Mouse (Mus musculus) midbrain, embryonic 14.5 days (tissue): Measurements from ENCODE around the gene Lrrc71. TPM values are rescaled to one million over a fixed set of nuclear protein-coding genes. Genes with fewer than 3 reads are reported as not detected.

Source experiments
- ATAC-seq: fragments of 200-750 bp; cut with Nextera tagmentation; 2 replicates; pipeline ENCODE4 v1.8.0; 2017; ENCODE audit warnings: moderate number of reproducible peaks, moderate library complexity; ENCODE audit not compliant: low FRiP score, low TSS enrichment
- DNase-seq: peaks from one replicate; pipeline ENCODE4 v3.0.0-alpha.2; 2015
- H3K27ac ChIP-seq: fragments of 300-500 bp; sonication (generic); replicated peaks from 2 replicates; pipeline ENCODE4 v1.5.1; 2014; ENCODE audit warnings: mild to moderate bottlenecking, low read depth, low read length, moderate library complexity
- H3K27me3 ChIP-seq: fragments of 300-500 bp; sonication (generic); 2 replicates; pipeline ENCODE4 v1.6.1; 2014; ENCODE audit warnings: low read length, control low read depth, mixed read lengths; ENCODE audit not compliant: control insufficient read depth, insufficient read depth
- H3K36me3 ChIP-seq: fragments of 300-500 bp; sonication (generic); 2 replicates; pipeline ENCODE4 v1.6.1; 2014; ENCODE audit warnings: low read length, control low read depth; ENCODE audit not compliant: control insufficient read depth, insufficient read depth
- H3K4me1 ChIP-seq: fragments of 300-500 bp; sonication (generic); 2 replicates; pipeline ENCODE4 v1.6.1; 2014; ENCODE audit warnings: mild to moderate bottlenecking, antibody characterized with exemption, low read length, control low read depth; ENCODE audit not compliant: control insufficient read depth, insufficient read depth
- H3K4me2 ChIP-seq: fragments of 300-500 bp; sonication (generic); 2 replicates; pipeline ENCODE4 v1.6.1; 2014; ENCODE audit warnings: mild to moderate bottlenecking, low read length, moderate library complexity
- H3K4me3 ChIP-seq: fragments of 300-500 bp; sonication (generic); replicated peaks from 2 replicates; pipeline ENCODE4 v1.5.1; 2014; ENCODE audit warnings: low read depth, low read length
- H3K9ac ChIP-seq: fragments of 300-500 bp; sonication (generic); replicated peaks from 2 replicates; pipeline ENCODE4 v1.6.1; 2014; ENCODE audit warnings: mild to moderate bottlenecking, low read length, moderate library complexity
- H3K9me3 ChIP-seq: fragments of 300-500 bp; sonication (generic); 2 replicates; pipeline ENCODE4 v1.6.1; 2016; ENCODE audit warnings: low read length, control low read depth, mixed read lengths; ENCODE audit not compliant: control insufficient read depth
- WGBS: fragments of 180-500 bp; shearing (Covaris S2); extraction: QIAGEN DNeasy Blood & Tissue Kit; methylation state at CpG from one replicate; pipeline ENCODE4 v1.1.7; 2014; 5-methylcytosine and 5-hydroxymethylcytosine counted together
- polyA plus RNA-seq: library from polyadenylated mRNA; unstranded; fragments of >200 nt; fragmentation: Nextera tagmentation; extraction: Ambion mirVana; gene quantifications from 2 replicates; pipeline ENCODE4 v1.2.1, GENCODE M21; 2014

The Lrrc71 gene
- polyA plus RNA-seq, 1 experiment from 2014 or later, result 0.50 TPM

DNA sequence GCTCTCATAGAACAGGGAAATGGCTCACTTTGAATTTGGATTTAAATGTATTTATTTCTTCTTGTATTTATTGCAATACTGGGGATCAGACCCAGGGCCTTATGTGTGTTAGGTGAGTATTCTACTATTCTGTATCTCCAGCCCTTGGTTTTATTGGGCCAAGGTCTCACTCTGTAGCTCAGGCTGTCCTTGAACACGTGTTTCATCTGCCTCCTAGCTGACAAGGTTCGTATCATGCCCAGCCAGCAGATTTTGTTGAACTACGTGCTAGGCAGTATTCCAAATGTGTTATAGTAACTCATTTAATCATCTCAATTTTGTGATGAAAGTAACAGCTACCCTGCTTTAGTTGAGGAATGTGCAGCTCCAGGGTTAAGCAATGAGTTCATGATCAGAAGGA lies 6.4 kb downstream of the Lrrc71 start:
- no peak overlapping the region for H3K4me3 ChIP-seq
- peaks cover 33% of the 10 kb centered on the region for H3K36me3 ChIP-seq
- no peak overlapping the region for H3K9ac ChIP-seq
- no peaks in the 10 kb centered on the region for H3K27me3 ChIP-seq
- no peak overlapping the region for H3K27ac ChIP-seq
- 91% methylated on average over 3 of the region's 3 CpGs for WGBS
- peaks cover 7% of the 10 kb centered on the region for H3K4me1 ChIP-seq
- no peak for DNase-seq
- no peak overlapping the region for H3K4me2 ChIP-seq
- no peaks in the 10 kb centered on the region for H3K9me3 ChIP-seq
- ATAC-seq, result no peak

GRCm38 (mm10) chr3:87738906-87739305 lies 9.5 kb downstream of the Lrrc71 start:
- peaks cover 64% of the 10 kb centered on the region for H3K36me3 ChIP-seq

DNA sequence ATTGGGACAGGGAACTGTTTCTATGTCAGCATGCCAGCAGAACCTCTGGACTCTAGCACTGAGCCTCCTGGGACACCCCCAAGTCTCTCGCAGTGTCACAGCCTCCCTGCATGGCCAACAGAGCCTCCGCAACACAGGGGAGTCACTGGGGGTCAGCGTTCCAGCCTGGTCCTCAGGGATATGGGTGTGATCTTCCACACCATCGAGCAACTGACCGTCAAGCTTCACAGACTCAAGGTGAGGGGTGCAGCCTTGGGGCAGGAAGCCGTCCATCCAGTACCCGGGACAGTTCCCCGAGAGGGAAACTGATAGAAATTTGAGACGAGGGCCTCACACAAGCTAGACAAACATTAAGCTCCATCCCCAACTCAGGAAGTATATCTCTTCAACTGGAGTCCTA lies 13.1 kb downstream of the Lrrc71 start:
- H3K4me1 ChIP-seq, result no peaks in the 10 kb centered on the region
- WGBS, result 90% methylated on average over 9 of the region's 9 CpGs
- H3K27me3 ChIP-seq, result no peaks in the 10 kb centered on the region
- H3K9ac ChIP-seq, result no peak overlapping the region
- no peak for ATAC-seq
- no peaks in the 10 kb centered on the region for H3K9me3 ChIP-seq
- peaks cover 90% of the 10 kb centered on the region for H3K36me3 ChIP-seq
- H3K4me3 ChIP-seq, result no peak overlapping the region
- no peak overlapping the region for H3K4me2 ChIP-seq
- H3K27ac ChIP-seq, result no peak overlapping the region
- DNase-seq, result no peak

More at GRCm38 (mm10) chr3:87738906-87739305, 9.5 kb downstream of the Lrrc71 start:
- Histone ChIP-seq H3K9me3 (no peaks in the 10 kb centered on the region), H3K9ac (no peak overlapping the region), H3K27ac (no peak overlapping the region), H3K4me1 (no peaks in the 10 kb centered on the region), H3K4me3 (no peak overlapping the region), H3K4me2 (no peak overlapping the region), H3K27me3 (no peaks in the 10 kb centered on the region)
- no peak for ATAC-seq
- no peak for DNase-seq
- WGBS, result 83% methylated on average over 5 of the region's 5 CpGs

- Histone ChIP-seq H3K9ac (no peak overlapping the region), H3K4me3 (no peak overlapping the region), H3K36me3 (peaks cover 95% of the 10 kb centered on the region), H3K9me3 (no peaks in the 10 kb centered on the region), H3K27me3 (no peaks in the 10 kb centered on the region), H3K4me2 (no peak overlapping the region), H3K27ac (no peak overlapping the region), H3K4me1 (no peaks in the 10 kb centered on the region)
- 91% methylated on average over 11 of the region's 11 CpGs for whole genome bisulfite sequencing
- DNase-seq (no peak), ATAC-seq (no peak)
Measured at GRCm38 (mm10) chr3:87733984-87734761, 14.3 kb downstream of the Lrrc71 start.

DNA sequence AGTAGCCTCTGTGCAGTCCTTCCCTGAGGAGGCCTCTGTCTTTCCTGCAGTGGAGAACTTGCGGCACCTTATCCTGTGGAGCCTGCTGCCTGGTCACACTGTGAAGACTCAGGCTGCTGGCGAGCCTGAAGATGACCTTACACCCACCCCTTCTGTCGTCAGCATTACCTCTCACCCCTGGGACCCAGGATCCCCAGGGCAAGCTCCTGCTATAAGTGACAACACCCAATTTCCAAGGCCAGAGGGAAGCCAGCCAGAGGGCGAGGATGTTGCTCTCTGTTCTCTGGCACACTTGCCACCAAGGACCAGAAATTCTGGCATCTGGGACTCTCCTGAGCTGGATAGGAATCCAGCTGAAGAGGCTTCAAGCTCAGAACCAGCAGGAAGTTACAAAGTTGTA lies 15.3 kb downstream of the Lrrc71 start:
- Histone ChIP-seq H3K9ac (no peak overlapping the region), H3K4me3 (no peak overlapping the region), H3K27me3 (no peaks in the 10 kb centered on the region), H3K9me3 (no peaks in the 10 kb centered on the region), H3K36me3 (peaks cover 96% of the 10 kb centered on the region), H3K4me1 (no peaks in the 10 kb centered on the region), H3K4me2 (no peak overlapping the region), H3K27ac (no peak overlapping the region)
- DNase-seq, result no peak
- no peak for ATAC-seq
- WGBS, result 79% methylated on average over 4 of the region's 4 CpGs

DNA sequence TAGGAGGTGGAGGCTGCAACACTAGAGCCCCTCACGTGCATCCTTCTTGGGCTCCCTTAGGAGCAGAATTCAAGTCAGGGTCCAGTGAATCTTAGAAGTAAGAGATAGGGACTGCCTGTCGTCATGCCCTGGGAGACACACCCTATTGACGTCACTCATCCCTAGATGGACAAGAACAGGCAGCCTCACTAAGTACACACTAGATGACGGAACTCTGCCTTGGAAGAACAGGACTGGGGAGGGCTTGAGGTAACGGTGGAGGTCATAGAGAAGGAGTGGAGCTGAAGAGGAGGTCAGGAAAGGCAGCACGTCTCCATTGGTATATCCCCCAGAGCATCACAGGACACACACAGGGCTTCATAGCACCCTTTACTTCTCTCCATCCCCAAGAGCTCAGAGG lies 19.7 kb downstream of the Lrrc71 start:
- Histone ChIP-seq H3K4me2 (no peak overlapping the region), H3K4me1 (no peaks in the 10 kb centered on the region), H3K27ac (no peak overlapping the region), H3K9me3 (no peaks in the 10 kb centered on the region), H3K27me3 (no peaks in the 10 kb centered on the region), H3K9ac (no peak overlapping the region), H3K36me3 (peaks cover 96% of the 10 kb centered on the region), H3K4me3 (no peak overlapping the region)
- DNase-seq (no peak), ATAC-seq (no peak)
- WGBS, result 95% methylated on average over 6 of the region's 6 CpGs

- DNase-seq, result no peak
- Histone ChIP-seq H3K4me3 (no peak overlapping the region), H3K4me1 (no peaks in the 10 kb centered on the region), H3K27ac (no peak overlapping the region), H3K9me3 (no peaks in the 10 kb centered on the region), H3K4me2 (no peak overlapping the region), H3K9ac (no peak overlapping the region), H3K36me3 (peaks cover 96% of the 10 kb centered on the region), H3K27me3 (no peaks in the 10 kb centered on the region)
- WGBS, result 96% methylated on average over 7 of the region's 7 CpGs
- no peak for ATAC-seq
Measured at GRCm38 (mm10) chr3:87726191-87726590, 22.2 kb downstream of the Lrrc71 start.

- WGBS, result 96% methylated on average over 16 of the region's 16 CpGs
- DNase-seq (no peak), ATAC-seq (no peak)
- Histone ChIP-seq H3K27me3 (no peaks in the 10 kb centered on the region), H3K9me3 (no peaks in the 10 kb centered on the region), H3K36me3 (peaks cover 96% of the 10 kb centered on the region), H3K4me2 (no peak overlapping the region), H3K4me3 (no peak overlapping the region), H3K27ac (no peak overlapping the region), H3K9ac (no peak overlapping the region), H3K4me1 (no peaks in the 10 kb centered on the region)
Measured at GRCm38 (mm10) chr3:87725396-87726160, 22.8 kb downstream of the Lrrc71 start.

DNA sequence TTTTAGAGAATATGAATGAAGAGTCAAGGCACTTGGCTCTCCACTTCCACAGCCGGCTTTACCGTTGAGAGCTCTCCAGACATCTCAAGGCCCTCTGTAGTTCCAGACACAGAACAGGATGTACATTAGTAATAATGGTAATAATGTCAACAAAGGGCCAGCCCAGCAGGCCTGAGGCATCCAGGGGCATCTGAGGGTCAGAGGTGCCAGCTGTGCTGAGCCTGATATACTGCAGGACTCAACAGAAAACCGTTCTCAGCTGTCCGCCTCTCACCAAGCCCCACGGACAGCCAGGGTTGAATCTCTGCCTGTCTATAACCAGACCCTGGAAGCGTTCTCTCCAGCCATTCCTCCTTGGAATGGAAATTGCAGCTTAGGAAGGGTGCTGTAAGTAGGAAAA lies 23.9 kb downstream of the Lrrc71 start:
- no peaks in the 10 kb centered on the region for H3K9me3 ChIP-seq
- ATAC-seq, result no peak
- H3K4me2 ChIP-seq, result no peak overlapping the region
- no peak for DNase-seq
- H3K9ac ChIP-seq, result no peak overlapping the region
- WGBS, result 93% methylated on average over 6 of the region's 6 CpGs
- H3K27ac ChIP-seq, result no peak overlapping the region
- H3K27me3 ChIP-seq, result no peaks in the 10 kb centered on the region
- H3K4me1 ChIP-seq, result no peaks in the 10 kb centered on the region
- H3K36me3 ChIP-seq, result peaks cover 95% of the 10 kb centered on the region
- H3K4me3 ChIP-seq, result no peak overlapping the region
